Mouse (Mus musculus): ENCODE results near the gene Slc2a4. TPM values are rescaled to one million over a fixed set of nuclear protein-coding genes. Genes with fewer than 3 reads are reported as not detected.
A peak's percentile ranks its signal among the peaks of the same experiment; 100 is the strongest.
"Not testable (repeated sequence)": the region's sequence is repeated elsewhere in the genome, so short reads cannot be mapped to it uniquely, and the experiment has no call there.

Gene Slc2a4
- polyA plus RNA-seq, 1 experiment from 2014 or later, result 4.4 TPM

GRCm38 (mm10) chr11:69966860-69967517 lies 19.0 kb upstream of the Slc2a4 start:
- Histone ChIP-seq H3K4me3 (replicated peaks) (peak overlapping the region; percentile 22), H3K4me2 (replicated peaks) (peak overlapping the region; percentile 47), H3K27me3 (peaks cover 71% of the 10 kb centered on the region), H3K9ac (replicated peaks) (peak overlapping the region; percentile 28; the same call in 1 of the 2 replicates), H3K27ac (no peak overlapping the region), H3K4me1 (replicated peaks) (peaks cover 17% of the 10 kb centered on the region), H3K36me3 (peaks cover 37% of the 10 kb centered on the region), H3K9me3 (no peaks in the 10 kb centered on the region)
- WGBS, result 42% methylated on average over 17 of the region's 17 CpGs
- no peak for ATAC-seq

DNA sequence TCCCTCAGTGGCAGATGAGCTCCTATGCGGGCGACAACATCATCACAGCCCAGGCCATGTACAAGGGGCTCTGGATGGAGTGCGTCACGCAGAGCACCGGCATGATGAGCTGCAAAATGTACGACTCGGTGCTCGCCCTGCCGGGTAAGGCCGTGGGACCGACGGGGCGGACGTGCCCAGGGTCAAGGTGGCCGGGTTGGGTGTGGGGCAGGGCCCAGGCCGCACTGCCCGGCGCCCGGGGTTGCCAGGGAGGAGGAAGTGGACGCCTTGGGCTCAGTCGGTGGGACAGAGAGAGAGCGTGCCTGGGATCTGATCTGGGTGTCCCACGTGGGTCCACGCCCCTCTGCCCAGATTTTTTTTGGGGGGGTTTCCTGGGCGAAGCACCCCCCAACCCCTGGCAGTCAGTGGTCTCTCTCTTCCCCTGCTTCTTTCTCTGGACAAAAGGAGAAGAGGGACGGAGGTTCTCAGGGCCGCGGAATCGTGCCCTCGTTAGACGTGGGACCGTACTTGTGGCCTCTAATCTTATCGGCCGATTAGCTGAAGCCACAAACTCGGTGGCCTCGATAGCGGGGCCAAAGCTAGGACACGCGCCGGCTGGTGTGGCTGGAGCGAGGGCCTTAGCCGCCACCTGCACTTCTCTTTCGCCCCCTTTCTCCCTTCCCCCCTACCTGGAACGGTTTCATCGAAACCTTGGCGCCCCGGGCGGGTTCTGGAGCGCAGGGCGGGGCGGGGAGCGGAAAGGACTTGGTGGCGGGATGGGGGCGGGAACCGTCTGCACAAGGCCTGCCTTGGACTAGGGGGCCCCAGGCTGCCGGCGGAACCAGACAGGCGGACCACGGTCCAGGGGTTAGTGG lies 18.2 kb upstream of the Slc2a4 start:
- 2% methylated on average over 59 of the region's 59 CpGs for WGBS
- peak overlapping the region; percentile 22 for H3K4me3 ChIP-seq (replicated peaks)
- peak overlapping the region; percentile 47 for H3K4me2 ChIP-seq (replicated peaks)
- peak; percentile 55; the same call in 1 of the 2 replicates for ATAC-seq
- no peaks in the 10 kb centered on the region for H3K9me3 ChIP-seq
- peak overlapping the region; percentile 28; the same call in 1 of the 2 replicates for H3K9ac ChIP-seq (replicated peaks)
- H3K27me3 ChIP-seq, result peaks cover 77% of the 10 kb centered on the region
- peaks cover 17% of the 10 kb centered on the region for H3K4me1 ChIP-seq (replicated peaks)
- H3K36me3 ChIP-seq, result peaks cover 32% of the 10 kb centered on the region
- no peak overlapping the region for H3K27ac ChIP-seq

DNA sequence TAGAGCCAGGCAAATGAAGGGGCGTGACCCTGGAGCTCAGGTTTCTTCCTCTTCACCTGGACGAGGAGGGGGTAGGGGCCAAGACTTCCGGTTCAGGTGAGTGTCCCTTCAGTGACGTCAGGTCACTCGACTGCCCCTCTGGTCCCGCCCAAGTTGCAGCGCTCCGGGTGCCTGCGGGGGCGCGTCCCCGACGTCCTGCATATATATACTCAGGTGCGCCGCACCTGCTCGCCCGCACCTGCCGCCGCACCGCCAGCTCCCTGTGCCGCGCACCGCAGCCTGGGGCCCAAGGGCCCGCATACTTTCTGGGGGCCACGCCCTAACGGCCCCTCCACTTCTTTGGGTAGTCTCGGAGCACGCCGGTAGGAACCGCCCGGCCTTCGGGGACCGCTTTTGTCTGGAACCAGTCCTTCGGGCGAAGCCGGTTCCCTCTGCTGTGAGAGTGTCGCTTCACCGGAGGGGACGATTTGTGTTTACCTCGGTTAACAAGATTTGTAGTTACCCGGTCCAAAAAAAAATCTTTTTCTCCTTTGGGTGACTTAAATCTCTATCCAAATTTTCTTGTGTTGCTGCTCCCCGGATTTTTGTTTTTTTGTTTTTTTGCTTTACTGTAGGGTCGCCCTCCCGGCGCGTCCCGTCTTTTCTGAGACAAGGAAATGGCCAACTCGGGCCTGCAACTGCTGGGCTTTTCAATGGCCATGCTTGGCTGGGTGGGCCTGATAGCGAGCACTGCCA lies 17.4 kb upstream of the Slc2a4 start:
- no peak overlapping the region for H3K9ac ChIP-seq (replicated peaks)
- peaks cover 17% of the 10 kb centered on the region for H3K4me1 ChIP-seq (replicated peaks)
- 2% methylated on average over 49 of the region's 49 CpGs for whole genome bisulfite sequencing
- H3K4me3 ChIP-seq (replicated peaks), result peak overlapping the region; percentile 22
- ATAC-seq, result no peak
- peaks cover 85% of the 10 kb centered on the region for H3K27me3 ChIP-seq
- no peak overlapping the region for H3K27ac ChIP-seq
- peaks cover 28% of the 10 kb centered on the region for H3K36me3 ChIP-seq
- no peaks in the 10 kb centered on the region for H3K9me3 ChIP-seq
- H3K4me2 ChIP-seq (replicated peaks), result peak overlapping the region; percentile 47; the same call in 1 of the 2 replicates

DNA sequence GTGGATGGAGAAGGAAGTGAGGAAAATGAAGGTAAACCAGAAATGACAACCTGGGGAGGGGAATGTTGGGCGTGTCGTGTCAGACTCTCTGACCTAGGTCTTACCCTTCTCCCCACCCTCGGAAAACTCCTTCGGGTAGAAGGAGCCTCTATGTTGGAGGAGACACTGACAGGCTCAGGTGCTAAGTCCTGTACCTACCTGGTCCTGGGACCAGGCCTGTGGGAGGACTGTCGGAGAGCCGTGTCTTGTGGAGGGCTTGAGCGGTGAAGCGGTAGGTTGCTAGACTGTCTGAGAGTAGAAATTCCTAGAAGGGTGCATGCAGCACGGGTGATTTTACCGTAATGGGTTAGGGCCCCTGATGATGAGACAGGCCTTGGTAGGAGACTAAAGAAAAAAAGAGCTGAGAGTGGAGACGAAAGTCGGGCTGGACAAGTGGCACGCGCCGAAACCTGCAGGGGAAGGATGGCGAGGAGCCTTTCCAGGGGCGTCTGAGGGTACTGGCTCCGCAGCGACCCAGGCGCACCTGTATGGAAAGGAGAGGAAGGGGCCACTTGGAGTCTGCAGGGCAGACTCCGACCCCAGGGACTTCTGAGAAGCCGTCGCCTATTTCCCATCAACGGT lies 16.8 kb upstream of the Slc2a4 start, which contains the start of gene Cldn7:
TSS of gene Cldn7 (plus strand) at position 130 of the 621 bp plus-strand sequence.
- peaks cover 17% of the 10 kb centered on the region for H3K4me1 ChIP-seq (replicated peaks)
- H3K4me3 ChIP-seq (replicated peaks), result 0 out of 2 replicates have a peak within 1 kb of the TSS, but pooled peaks have one; percentile 9
- 11% methylated on average over 24 of the region's 24 CpGs for WGBS
- H3K9ac ChIP-seq (replicated peaks), result no peak within 1 kb of the TSS
- H3K27me3 ChIP-seq, result peaks cover 91% of the 10 kb centered on the region
- no peaks in the 10 kb centered on the region for H3K9me3 ChIP-seq
- no peak within 1 kb of the TSS for H3K27ac ChIP-seq
- ATAC-seq, result no peak
- H3K36me3 ChIP-seq, result peaks cover 22% of the 10 kb centered on the region
- 0 out of 2 replicates have a peak within 1 kb of the TSS, but pooled peaks have one; percentile 31 for H3K4me2 ChIP-seq (replicated peaks)

GRCm38 (mm10) chr11:69961841-69962240 lies 13.9 kb upstream of the Slc2a4 start:
- peaks cover 15% of the 10 kb centered on the region for H3K4me1 ChIP-seq (replicated peaks)
- no peak overlapping the region for H3K4me3 ChIP-seq (replicated peaks)
- H3K27me3 ChIP-seq, result peaks cover 75% of the 10 kb centered on the region
- no peak overlapping the region for H3K27ac ChIP-seq
- H3K9ac ChIP-seq (replicated peaks), result no peak overlapping the region
- no peak overlapping the region for H3K4me2 ChIP-seq (replicated peaks)
- no peaks in the 10 kb centered on the region for H3K9me3 ChIP-seq
- H3K36me3 ChIP-seq, result no peaks in the 10 kb centered on the region
- ATAC-seq, result no peak
- WGBS, result 54% methylated on average over 5 of the region's 5 CpGs

DNA sequence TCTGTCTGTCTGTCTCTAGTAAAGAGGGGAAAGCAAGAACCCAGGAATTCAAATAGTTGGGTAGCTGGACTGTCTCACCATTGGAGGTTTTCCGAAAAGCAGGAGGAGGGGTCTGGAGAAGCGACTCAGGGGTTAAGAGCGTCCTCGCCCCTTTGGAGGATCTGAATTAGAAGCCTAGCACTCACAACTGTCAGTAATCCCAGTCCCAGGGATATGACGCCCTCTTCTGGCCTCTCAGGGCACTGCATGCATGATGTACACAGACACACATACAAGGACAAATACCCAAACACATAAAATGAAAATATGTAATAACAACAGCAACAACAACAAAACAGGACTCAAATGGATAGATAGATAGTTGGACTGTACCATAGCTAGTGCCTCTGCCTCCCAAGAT lies 12.6 kb upstream of the Slc2a4 start:
- no peaks in the 10 kb centered on the region for H3K36me3 ChIP-seq
- 22% methylated on average over 5 of the region's 5 CpGs for WGBS
- no peak overlapping the region for H3K9ac ChIP-seq (replicated peaks)
- H3K27ac ChIP-seq, result no peak overlapping the region
- H3K9me3 ChIP-seq, result no peaks in the 10 kb centered on the region
- H3K4me1 ChIP-seq (replicated peaks), result peaks cover 6% of the 10 kb centered on the region; the same call in 1 of the 2 replicates
- no peak overlapping the region for H3K4me3 ChIP-seq (replicated peaks)
- H3K27me3 ChIP-seq, result peaks cover 62% of the 10 kb centered on the region
- no peak for ATAC-seq
- H3K4me2 ChIP-seq (replicated peaks), result no peak overlapping the region

GRCm38 (mm10) chr11:69956218-69956617 lies 8.2 kb upstream of the Slc2a4 start:
- WGBS, result 67% methylated on average over 1 of the region's 1 CpGs
- H3K27ac ChIP-seq, result no peak overlapping the region
- H3K4me2 ChIP-seq (replicated peaks), result no peak overlapping the region
- H3K9ac ChIP-seq (replicated peaks), result no peak overlapping the region
- no peaks in the 10 kb centered on the region for H3K4me1 ChIP-seq (replicated peaks)
- peaks cover 32% of the 10 kb centered on the region for H3K27me3 ChIP-seq
- no peaks in the 10 kb centered on the region for H3K9me3 ChIP-seq
- H3K36me3 ChIP-seq, result no peaks in the 10 kb centered on the region
- no peak overlapping the region for H3K4me3 ChIP-seq (replicated peaks)
- ATAC-seq, result no peak

GRCm38 (mm10) chr11:69955618-69956017 lies 7.6 kb upstream of the Slc2a4 start:
- H3K27ac ChIP-seq; ATAC-seq; H3K4me2 ChIP-seq (replicated peaks); H3K4me3 ChIP-seq (replicated peaks); H3K36me3 ChIP-seq; H3K9me3 ChIP-seq; H3K4me1 ChIP-seq (replicated peaks); H3K9ac ChIP-seq (replicated peaks): not testable (repeated sequence)
- 82% methylated on average over 4 of the region's 4 CpGs for WGBS
- H3K27me3 ChIP-seq, result peaks cover 32% of the 10 kb centered on the region

GRCm38 (mm10) chr11:69953267-69953915 lies 5.4 kb upstream of the Slc2a4 start:
- no peak for ATAC-seq
- Histone ChIP-seq H3K9ac (replicated peaks) (no peak overlapping the region), H3K4me1 (replicated peaks) (peaks cover 5% of the 10 kb centered on the region), H3K9me3 (no peaks in the 10 kb centered on the region), H3K36me3 (no peaks in the 10 kb centered on the region), H3K4me2 (replicated peaks) (no peak overlapping the region), H3K27ac (no peak overlapping the region), H3K4me3 (replicated peaks) (no peak overlapping the region), H3K27me3 (0 out of 2 replicates have a peak, but pooled peaks cover 21% of the 10 kb centered on the region)
- WGBS, result 68% methylated on average over 11 of the region's 11 CpGs

DNA sequence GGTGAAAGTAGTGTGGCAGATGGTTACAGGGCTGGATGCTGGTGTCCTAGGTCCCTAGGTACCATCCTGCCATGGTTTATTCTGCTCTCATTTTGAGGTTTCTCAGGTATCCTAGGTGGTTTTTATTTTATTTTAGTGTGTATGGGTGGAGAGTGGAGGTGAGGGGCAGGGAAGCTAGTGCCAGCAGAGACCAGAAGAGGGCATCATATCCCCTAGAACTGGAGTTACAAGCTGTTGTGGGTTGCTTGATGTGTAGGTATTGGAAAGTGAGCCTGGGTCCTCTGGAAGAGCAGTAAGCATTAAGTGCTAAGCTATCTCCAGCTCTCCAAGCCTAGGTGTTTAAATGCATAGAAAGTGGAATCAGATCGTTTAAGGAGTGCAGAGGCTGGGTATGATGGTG lies 4.3 kb upstream of the Slc2a4 start:
- H3K4me2 ChIP-seq (replicated peaks), result no peak overlapping the region
- H3K4me1 ChIP-seq (replicated peaks), result peaks cover 14% of the 10 kb centered on the region
- WGBS, result 40% methylated on average over 1 of the region's 1 CpGs
- H3K9ac ChIP-seq (replicated peaks), result no peak overlapping the region
- no peak overlapping the region for H3K27ac ChIP-seq
- H3K4me3 ChIP-seq (replicated peaks), result no peak overlapping the region
- H3K36me3 ChIP-seq, result no peaks in the 10 kb centered on the region
- no peak for ATAC-seq
- 0 out of 2 replicates have a peak, but pooled peaks cover 18% of the 10 kb centered on the region for H3K27me3 ChIP-seq
- no peaks in the 10 kb centered on the region for H3K9me3 ChIP-seq

Data from midbrain, embryonic 13.5 days (tissue).